Mouse (Mus musculus) kidney, embryonic 14.5 days (tissue): Measurements from ENCODE around the gene Hp1bp3. TPM values are rescaled to one million over a fixed set of nuclear protein-coding genes. Genes with fewer than 3 reads are reported as not detected.

Experiments
- ATAC-seq: fragments of 200-750 bp; cut with Nextera tagmentation; 2 replicates; pipeline ENCODE4 v1.8.0; 2017; ENCODE audit warnings: moderate number of reproducible peaks, mild to moderate bottlenecking, moderate TSS enrichment, moderate library complexity; ENCODE audit not compliant: low FRiP score, low TSS enrichment
- H3K27ac ChIP-seq: fragments of 300-500 bp; sonication (generic); 2 replicates; pipeline ENCODE4 v1.5.1; 2014; ENCODE audit warnings: low read depth, mild to moderate bottlenecking, low read length, moderate library complexity, mixed read lengths
- H3K27me3 ChIP-seq: fragments of 300-500 bp; sonication (generic); 2 replicates; pipeline ENCODE4 v1.6.1; 2014; ENCODE audit warnings: mild to moderate bottlenecking, low read length; ENCODE audit not compliant: control insufficient read depth, insufficient read depth
- H3K36me3 ChIP-seq: fragments of 300-500 bp; sonication (generic); 2 replicates; pipeline ENCODE4 v1.6.1; 2014; ENCODE audit warnings: low read length, mixed read lengths; ENCODE audit not compliant: control insufficient read depth, insufficient read depth
- H3K4me1 ChIP-seq: fragments of 300-500 bp; sonication (generic); 2 replicates; pipeline ENCODE4 v1.6.1; 2014; ENCODE audit warnings: low read length, mixed read lengths; ENCODE audit not compliant: control insufficient read depth, insufficient read depth
- H3K4me2 ChIP-seq: fragments of 300-500 bp; sonication (generic); replicated peaks from 2 replicates; pipeline ENCODE4 v1.6.1; 2014; ENCODE audit warnings: low read depth, mild to moderate bottlenecking, low read length
- H3K4me3 ChIP-seq: fragments of 300-500 bp; sonication (generic); 2 replicates; pipeline ENCODE4 v1.5.1; 2014; ENCODE audit warnings: mild to moderate bottlenecking, low read length
- H3K9ac ChIP-seq: fragments of 300-500 bp; sonication (generic); 2 replicates; pipeline ENCODE4 v1.6.1; 2014; ENCODE audit warnings: low read depth, mild to moderate bottlenecking, low read length, moderate library complexity
- H3K9me3 ChIP-seq: fragments of 300-500 bp; sonication (generic); 2 replicates; pipeline ENCODE4 v1.6.1; 2016; ENCODE audit warnings: low read length; ENCODE audit not compliant: control insufficient read depth
- WGBS: fragments of 180-500 bp; shearing (Covaris S2); extraction: QIAGEN DNeasy Blood & Tissue Kit; methylation state at CpG from one replicate; pipeline ENCODE4 v1.1.7; 2014; 5-methylcytosine and 5-hydroxymethylcytosine counted together
- polyA plus RNA-seq: library from polyadenylated mRNA; unstranded; fragments of >200 nt; fragmentation: Nextera tagmentation; extraction: Ambion mirVana; gene quantifications from 2 replicates; pipeline ENCODE4 v1.2.1, GENCODE M21; 2014

Hp1bp3 gene
- polyA plus RNA-seq, 1 experiment from 2014 or later: 176 TPM

GRCm38 (mm10) chr4:138272011-138272997 lies 56.2 kb downstream of the Hp1bp3 start:
- no peak overlapping the region for H3K27ac ChIP-seq
- H3K4me2 ChIP-seq: no peak overlapping the region
- peak; percentile 43; the same call in 1 of the 2 replicates for ATAC-seq

GRCm38 (mm10) chr4:138278346-138278745 lies 62.2 kb downstream of the Hp1bp3 start:
- 70% methylated on average over 7 of the region's 7 CpGs for WGBS
- H3K4me2 ChIP-seq: no peak overlapping the region
- H3K27ac ChIP-seq: no peak overlapping the region
- H3K27me3 ChIP-seq: no peaks in the 10 kb centered on the region
- H3K9me3 ChIP-seq: no peaks in the 10 kb centered on the region
- ATAC-seq: no peak
- no peak overlapping the region for H3K4me3 ChIP-seq
- no peak overlapping the region for H3K9ac ChIP-seq
- H3K36me3 ChIP-seq: no peaks in the 10 kb centered on the region
- no peaks in the 10 kb centered on the region for H3K4me1 ChIP-seq

More at GRCm38 (mm10) chr4:138272011-138272997, 56.2 kb downstream of the Hp1bp3 start:
- Histone ChIP-seq H3K9ac (no peak overlapping the region), H3K36me3 (no peaks in the 10 kb centered on the region), H3K4me3 (no peak overlapping the region), H3K9me3 (no peaks in the 10 kb centered on the region), H3K27me3 (no peaks in the 10 kb centered on the region), H3K4me1 (no peaks in the 10 kb centered on the region)
- 65% methylated on average over 14 of the region's 14 CpGs for WGBS

DNA sequence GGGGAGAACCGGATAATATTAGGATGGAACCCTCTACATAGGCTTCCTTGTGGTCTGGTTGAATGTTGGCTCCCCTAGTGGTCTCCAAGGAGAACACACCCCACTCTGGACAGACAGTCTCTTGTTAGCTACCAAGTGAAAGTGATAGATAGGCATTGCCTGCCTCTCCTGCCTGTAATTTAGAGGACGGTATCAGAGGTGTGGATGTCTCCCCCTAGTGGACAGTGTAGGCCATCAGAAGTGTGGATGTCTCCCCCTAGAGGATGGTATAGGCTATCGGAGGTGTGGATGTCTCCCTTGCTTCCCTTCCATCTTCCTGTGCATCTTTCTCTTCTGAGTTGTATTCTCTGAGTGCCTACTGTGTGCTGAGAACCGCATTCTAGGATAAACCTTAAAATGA lies 66.7 kb downstream of the Hp1bp3 start:
- Histone ChIP-seq H3K9me3 (no peaks in the 10 kb centered on the region), H3K9ac (no peak overlapping the region), H3K4me1 (no peaks in the 10 kb centered on the region), H3K27me3 (no peaks in the 10 kb centered on the region), H3K27ac (no peak overlapping the region), H3K4me2 (no peak overlapping the region), H3K4me3 (no peak overlapping the region), H3K36me3 (no peaks in the 10 kb centered on the region)
- peak; percentile 80 for ATAC-seq
- 21% methylated on average over 4 of the region's 4 CpGs for WGBS

DNA sequence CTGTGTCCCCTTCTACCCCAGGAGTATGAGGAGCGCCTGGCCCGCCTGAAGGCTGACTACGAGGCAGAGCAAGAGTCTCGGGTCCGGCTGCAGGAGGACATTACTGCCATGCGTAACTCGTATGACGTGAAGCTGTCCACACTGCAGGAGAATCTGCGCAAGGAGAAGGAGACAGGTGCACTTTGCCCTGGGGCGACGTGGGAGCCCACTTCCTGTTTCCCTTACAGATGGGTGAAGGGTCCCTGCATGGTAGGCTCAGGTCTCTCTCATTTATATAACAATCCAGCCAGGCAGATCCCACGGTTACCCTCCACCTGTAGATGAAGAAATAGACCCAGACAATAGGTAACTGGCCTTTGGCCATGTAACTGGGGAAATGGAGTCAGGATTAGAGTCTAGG lies 70.3 kb downstream of the Hp1bp3 start:
- 80% methylated on average over 12 of the region's 12 CpGs for WGBS

GRCm38 (mm10) chr4:138288691-138289090 lies 72.6 kb downstream of the Hp1bp3 start:
- H3K4me2 ChIP-seq: no peak overlapping the region
- H3K9ac ChIP-seq: no peak overlapping the region
- 88% methylated on average over 7 of the region's 7 CpGs for WGBS
- no peaks in the 10 kb centered on the region for H3K9me3 ChIP-seq
- H3K4me3 ChIP-seq: no peak overlapping the region
- no peak for ATAC-seq
- H3K36me3 ChIP-seq: no peaks in the 10 kb centered on the region
- no peak overlapping the region for H3K27ac ChIP-seq
- H3K27me3 ChIP-seq: no peaks in the 10 kb centered on the region
- no peaks in the 10 kb centered on the region for H3K4me1 ChIP-seq

More for the DNA sequence above, 70.3 kb downstream of the Hp1bp3 start:
- Histone ChIP-seq H3K9ac (no peak overlapping the region), H3K36me3 (no peaks in the 10 kb centered on the region), H3K4me1 (no peaks in the 10 kb centered on the region), H3K4me3 (no peak overlapping the region), H3K27me3 (no peaks in the 10 kb centered on the region), H3K27ac (no peak overlapping the region), H3K4me2 (no peak overlapping the region), H3K9me3 (no peaks in the 10 kb centered on the region)
- ATAC-seq: no peak

DNA sequence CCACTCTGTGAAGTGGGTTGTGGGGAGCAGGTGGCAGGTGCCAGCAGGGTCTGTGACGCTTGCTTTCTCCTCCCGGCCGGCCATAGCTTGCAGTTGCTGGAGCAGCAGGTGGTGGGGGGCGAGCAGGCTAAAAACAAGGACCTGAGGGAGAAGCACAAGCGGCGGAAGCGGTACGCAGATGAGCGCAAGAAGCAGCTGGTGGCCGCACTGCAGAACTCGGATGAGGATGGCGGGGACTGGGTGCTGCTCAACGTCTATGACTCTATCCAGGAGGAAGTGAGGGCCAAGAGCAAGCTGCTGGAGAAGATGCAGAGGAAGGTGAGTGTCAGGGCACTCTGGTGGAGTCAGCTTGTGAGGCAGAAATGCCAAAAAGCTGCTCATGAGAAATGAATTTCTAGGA lies 75.9 kb downstream of the Hp1bp3 start:
- Histone ChIP-seq H3K4me2 (no peak overlapping the region), H3K9me3 (no peaks in the 10 kb centered on the region), H3K9ac (no peak overlapping the region), H3K4me1 (no peaks in the 10 kb centered on the region), H3K36me3 (no peaks in the 10 kb centered on the region), H3K27me3 (no peaks in the 10 kb centered on the region), H3K27ac (0 out of 2 replicates have a peak overlapping the region, but pooled peaks have one; percentile 18), H3K4me3 (no peak overlapping the region)
- WGBS: 85% methylated on average over 13 of the region's 13 CpGs
- no peak for ATAC-seq

DNA sequence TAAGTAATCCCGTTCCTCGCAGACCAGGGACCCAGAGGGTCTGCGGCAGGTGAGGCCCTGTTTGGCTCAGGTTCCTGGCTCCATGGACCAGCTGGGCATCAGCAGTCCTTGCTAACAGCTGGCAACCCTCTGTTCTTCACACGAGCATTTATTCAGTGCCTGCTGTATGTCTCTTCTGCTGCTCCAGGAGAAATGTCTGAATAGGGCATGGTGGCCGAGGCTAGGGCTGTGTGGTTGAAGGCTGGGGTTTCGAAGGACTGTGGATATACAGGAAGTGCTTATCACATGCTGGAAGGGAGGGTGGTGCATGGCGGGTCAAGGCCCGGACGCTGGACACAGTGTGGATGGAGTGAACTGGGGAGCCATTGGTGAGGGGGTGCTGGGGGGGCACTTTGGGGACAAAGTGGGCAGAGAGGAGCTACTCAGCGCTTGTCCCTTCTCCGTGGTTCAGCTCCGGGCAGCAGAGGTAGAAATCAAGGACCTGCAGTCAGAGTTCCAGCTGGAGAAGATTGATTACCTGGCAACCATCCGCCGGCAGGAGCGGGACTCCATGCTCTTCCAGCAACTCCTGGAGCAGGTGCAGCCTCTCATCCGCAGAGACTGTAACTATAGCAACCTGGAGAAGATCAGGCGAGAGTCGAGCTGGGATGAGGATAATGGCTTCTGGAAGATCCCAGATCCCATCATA lies 77.3 kb downstream of the Hp1bp3 start:
- WGBS: 76% methylated on average over 18 of the region's 18 CpGs

DNA sequence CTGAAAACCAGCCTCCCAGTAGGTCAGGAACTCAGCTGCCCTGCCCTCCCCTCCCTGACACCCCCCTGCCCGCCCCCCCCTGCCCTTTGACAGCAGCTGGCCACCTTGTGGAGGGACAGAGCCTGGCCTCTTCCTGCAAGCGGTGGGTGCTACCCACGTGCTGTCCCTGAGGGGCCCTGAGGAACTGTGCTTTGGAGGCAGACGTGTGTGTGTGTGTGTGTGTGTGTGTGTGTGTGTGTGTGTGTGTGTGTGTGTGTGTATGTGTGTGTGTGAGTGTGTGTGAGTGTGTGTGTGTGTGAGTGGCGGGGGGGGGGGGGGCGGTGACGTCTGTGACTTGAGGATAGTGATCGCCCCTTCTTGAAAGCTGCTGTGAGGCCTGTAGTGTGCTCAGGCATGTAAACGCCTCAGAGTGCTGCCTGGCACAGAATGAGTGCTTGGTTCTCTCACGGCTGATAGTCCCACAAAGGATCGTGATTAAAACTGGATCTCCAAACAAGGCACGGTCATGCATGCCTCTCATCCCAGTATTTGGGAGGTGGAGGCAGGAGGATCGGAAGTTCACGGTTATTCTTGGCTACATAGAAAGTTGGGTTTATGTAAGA lies 78.0 kb downstream of the Hp1bp3 start:
- Histone ChIP-seq H3K27me3 (no peaks in the 10 kb centered on the region), H3K4me1 (no peaks in the 10 kb centered on the region), H3K4me3 (no peak overlapping the region), H3K4me2 (no peak overlapping the region), H3K9ac (no peak overlapping the region), H3K9me3 (no peaks in the 10 kb centered on the region), H3K36me3 (no peaks in the 10 kb centered on the region), H3K27ac (no peak overlapping the region)
- ATAC-seq: no peak
- WGBS: 81% methylated on average over 11 of the region's 14 CpGs

More for the DNA sequence above, 77.3 kb downstream of the Hp1bp3 start:
- no peak overlapping the region for H3K4me3 ChIP-seq
- no peaks in the 10 kb centered on the region for H3K4me1 ChIP-seq
- H3K9me3 ChIP-seq: no peaks in the 10 kb centered on the region
- no peaks in the 10 kb centered on the region for H3K36me3 ChIP-seq
- H3K4me2 ChIP-seq: no peak overlapping the region
- no peak for ATAC-seq
- H3K27ac ChIP-seq: no peak overlapping the region
- no peak overlapping the region for H3K9ac ChIP-seq
- H3K27me3 ChIP-seq: no peaks in the 10 kb centered on the region
